Mouse (Mus musculus) embryonic stem cell, embryonic (primary cell): ENCODE data around the gene Adcy4.

Experiments
- CTCF ChIA-PET, 4 experiments: fragments of 300-600 bp in 2 of 4; fragments of 350-600 bp in 2 of 4; sonication (Branson Sonifier 250); formaldehyde crosslinking; loops; one replicate each; lab custom pipeline; 2022; ENCODE audit warnings: inconsistent platforms in 2 of 4; lab: Charles Lee
- POLR2A ChIA-PET, 4 experiments: fragments of 300-600 bp in 2 of 4; fragments of 350-600 bp in 2 of 4; sonication (Branson Sonifier 250); formaldehyde crosslinking; loops; one replicate each; lab custom pipeline; 2022; ENCODE audit warnings: antibody characterized with exemption in 4 of 4, inconsistent platforms in 1 of 4; lab: Charles Lee

Gene Adcy4

GRCm38 (mm10) chr14:55783958-55784235, at the start of gene Adcy4:
Adcy4 (minus strand) TSS chr14:55784095.
- POLR2A ChIA-PET: interaction anchor here in 2 of 4 experiments (0.6 to 1.8 kb wide), 6 partner anchors 52 to 690 kb away, joined by 3 to 5 read pairs (median 3); partner anchors contain the start of genes A730061H03Rik (in 1 of the 2), Rabggta (in 1 of the 2) and Thtpa (in 1 of the 2)
- CTCF ChIA-PET: interaction anchor here in 3 of 4 experiments (0.8 to 1.9 kb wide), 12 partner anchors 13 to 287 kb away, joined by 3 to 5 read pairs (median 3); partner anchors contain the start of genes A730061H03Rik (in 1 of the 3), Gmpr2 (in 1 of the 3), Nedd8 (in 1 of the 3) and Nynrin (in 1 of the 3)

DNA sequence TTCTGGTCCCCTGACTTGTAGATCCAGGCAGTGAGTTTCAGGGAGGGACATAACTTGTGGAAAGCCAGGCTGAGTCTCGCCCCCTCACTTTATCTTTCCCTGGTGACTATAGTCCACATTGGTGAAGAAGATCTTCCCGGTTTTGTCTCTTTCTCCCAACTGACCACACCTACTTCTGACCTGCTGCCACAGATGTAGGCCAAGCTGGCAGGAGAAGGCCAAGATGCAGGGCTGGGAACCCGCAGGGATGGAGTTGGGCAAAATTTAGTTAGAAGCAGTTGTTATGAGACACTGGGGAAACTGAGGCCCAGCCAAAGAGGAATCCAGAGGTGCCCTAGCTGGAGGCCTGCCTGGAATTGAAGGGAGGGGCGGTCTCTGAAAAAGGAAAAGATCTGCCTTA, 49.2 kb upstream of the Adcy4 start:
- POLR2A ChIA-PET: interaction anchor here (0.6 to 10.5 kb wide), 13 partner anchors 8 to 67 kb away, joined by 3 to 358 read pairs (median 9); partner anchors contain the start of genes Nfatc4 (in 2 of the 4), Nynrin (in 2 of the 4), Khnyn (in 1 of the 4) and Sdr39u1 (in 1 of the 4)
- CTCF ChIA-PET: interaction anchor here in 2 of 4 experiments (0.6 to 1.6 kb wide), 3 partner anchors 8 to 41 kb away, joined by 4 read pairs; no protein-coding TSS in a partner anchor

GRCm38 (mm10) chr14:55830331-55830730, 46.4 kb upstream of the Adcy4 start:
- ChIA-PET POLR2A (interaction anchor here (0.6 to 19.1 kb wide), 24 partner anchors 7 to 1597 kb away, joined by 3 to 686 read pairs (median 9); partner anchors contain the start of genes Nynrin (in 3 of the 4) and Ripk3 (in 1 of the 4)), CTCF (interaction anchor here (0.7 to 3.9 kb wide), 13 partner anchors 8 to 129 kb away, joined by 3 to 24 read pairs (median 5); partner anchors contain the start of gene Ripk3 (in 1 of the 4))

DNA sequence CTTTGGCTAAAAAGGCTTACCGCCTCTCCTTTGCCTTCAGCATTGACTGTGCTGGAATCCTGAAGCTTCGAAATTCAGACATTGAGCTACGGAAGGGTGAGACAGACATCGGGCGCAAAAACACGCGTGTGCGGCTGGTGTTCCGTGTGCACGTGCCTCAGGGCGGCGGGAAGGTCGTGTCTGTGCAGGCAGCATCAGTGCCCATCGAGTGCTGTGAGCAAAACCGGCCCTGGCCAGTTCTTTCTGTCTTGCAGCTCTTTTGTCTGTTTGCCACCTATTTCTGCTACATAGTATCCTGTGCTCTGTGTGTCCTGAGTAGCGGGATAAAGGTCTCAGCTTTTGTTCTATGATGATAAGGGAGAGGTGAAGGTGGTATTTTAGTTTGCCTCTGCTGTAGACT, 46.0 kb upstream of the Adcy4 start:
- POLR2A ChIA-PET: interaction anchor here (0.7 to 19.1 kb wide), 25 partner anchors 8 to 178 kb away, joined by 3 to 686 read pairs (median 8); partner anchors contain the start of genes Nynrin (in 3 of the 4) and Khnyn (in 1 of the 4)
- CTCF ChIA-PET: interaction anchor here (0.6 to 3.9 kb wide), 17 partner anchors 9 to 176 kb away, joined by 3 to 24 read pairs (median 3); partner anchors contain the start of genes Ripk3 (in 1 of the 4) and Tinf2 (in 1 of the 4)

- ChIA-PET CTCF (interaction anchor here (0.5 to 3.9 kb wide), 9 partner anchors 9 to 127 kb away, joined by 3 to 24 read pairs (median 4); no protein-coding TSS in a partner anchor), POLR2A (interaction anchor here (0.6 to 19.1 kb wide), 19 partner anchors 8 to 126 kb away, joined by 3 to 686 read pairs (median 8); partner anchors contain the start of genes Nynrin (in 2 of the 4) and Khnyn (in 1 of the 4))
Observed at GRCm38 (mm10) chr14:55828716-55829263, 44.9 kb upstream of the Adcy4 start.

- POLR2A ChIA-PET: interaction anchor here (0.6 to 19.1 kb wide), 28 partner anchors 8 to 155 kb away, joined by 3 to 686 read pairs (median 5); partner anchors contain the start of genes Nynrin (in 3 of the 4), Gmpr2 (in 1 of the 4), Ltb4r2 (in 1 of the 4) and Nedd8 (in 1 of the 4)
- CTCF ChIA-PET: interaction anchor here (0.6 to 6.8 kb wide), 15 partner anchors 11 to 376 kb away, joined by 3 to 55 read pairs (median 3); partner anchors contain the start of gene Nynrin (in 1 of the 4)
Observed at GRCm38 (mm10) chr14:55826551-55827340, 42.9 kb upstream of the Adcy4 start.

DNA sequence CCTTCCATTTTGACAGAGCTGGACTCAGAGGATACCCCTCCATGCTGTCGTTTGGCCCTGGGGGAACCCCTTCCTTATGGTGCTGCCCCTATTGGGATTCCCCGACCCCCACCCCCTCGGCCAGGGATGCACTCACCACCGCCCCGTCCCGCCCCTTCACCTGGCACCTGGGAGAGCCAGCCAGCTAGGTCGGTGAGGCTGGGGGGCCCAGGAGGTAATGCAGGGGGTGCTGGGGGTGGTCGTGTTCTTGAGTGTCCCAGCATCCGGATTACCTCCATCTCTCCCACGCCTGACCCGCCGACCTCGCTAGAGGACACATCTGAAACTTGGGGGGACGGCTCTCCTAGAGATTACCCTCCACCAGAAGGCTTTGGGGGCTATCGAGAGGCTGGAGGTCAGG, 42.2 kb upstream of the Adcy4 start:
- CTCF ChIA-PET: interaction anchor here in 3 of 4 experiments (0.6 to 6.8 kb wide), 10 partner anchors 12 to 93 kb away, joined by 3 to 55 read pairs (median 4); partner anchors contain the start of gene Nynrin (in 1 of the 3)

GRCm38 (mm10) chr14:55825216-55826051, 41.5 kb upstream of the Adcy4 start:
- POLR2A ChIA-PET: interaction anchor here (0.7 to 19.1 kb wide), 27 partner anchors 9 to 234 kb away, joined by 3 to 686 read pairs (median 6); partner anchors contain the start of genes Nynrin (in 3 of the 4), Gmpr2 (in 2 of the 4), Nedd8 (in 2 of the 4) and Khnyn (in 1 of the 4)
- CTCF ChIA-PET: interaction anchor here (0.5 to 6.8 kb wide), 14 partner anchors 8 to 1040 kb away, joined by 3 to 55 read pairs (median 4); partner anchors contain the start of gene Nynrin (in 1 of the 4)

More for the DNA sequence above, 42.2 kb upstream of the Adcy4 start:
- POLR2A ChIA-PET: interaction anchor here (0.7 to 19.1 kb wide), 24 partner anchors 8 to 235 kb away, joined by 3 to 686 read pairs (median 6); partner anchors contain the start of genes Nynrin (in 3 of the 4), Ltb4r2 (in 1 of the 4), Psme2 (in 1 of the 4) and Rabggta (in 1 of the 4)

- CTCF ChIA-PET: interaction anchor here in 3 of 4 experiments (0.6 to 6.8 kb wide), 16 partner anchors 9 to 234 kb away, joined by 3 to 55 read pairs (median 4); partner anchors contain the start of genes Nynrin (in 1 of the 3), Psme2 (in 1 of the 3) and Rnf31 (in 1 of the 3)
- POLR2A ChIA-PET: interaction anchor here (0.6 to 19.1 kb wide), 26 partner anchors 9 to 233 kb away, joined by 3 to 686 read pairs (median 5); partner anchors contain the start of genes Gmpr2 (in 2 of the 4), Khnyn (in 2 of the 4), Nedd8 (in 2 of the 4) and Nynrin (in 2 of the 4)
Observed at GRCm38 (mm10) chr14:55824481-55825215, 40.8 kb upstream of the Adcy4 start.

- POLR2A ChIA-PET: interaction anchor here (0.6 to 19.1 kb wide), 35 partner anchors 9 to 268 kb away, joined by 3 to 686 read pairs (median 4); partner anchors contain the start of genes Nynrin (in 2 of the 4), Sdr39u1 (in 2 of the 4), A730061H03Rik (in 1 of the 4) and Dcaf11 (in 1 of the 4)
- CTCF ChIA-PET: interaction anchor here (0.6 to 6.8 kb wide), 27 partner anchors 11 to 267 kb away, joined by 3 to 55 read pairs (median 4); partner anchors contain the start of genes Nynrin (in 2 of the 4), Psme2 (in 1 of the 4) and Rnf31 (in 1 of the 4)
Observed at GRCm38 (mm10) chr14:55824001-55824480, 40.1 kb upstream of the Adcy4 start.

DNA sequence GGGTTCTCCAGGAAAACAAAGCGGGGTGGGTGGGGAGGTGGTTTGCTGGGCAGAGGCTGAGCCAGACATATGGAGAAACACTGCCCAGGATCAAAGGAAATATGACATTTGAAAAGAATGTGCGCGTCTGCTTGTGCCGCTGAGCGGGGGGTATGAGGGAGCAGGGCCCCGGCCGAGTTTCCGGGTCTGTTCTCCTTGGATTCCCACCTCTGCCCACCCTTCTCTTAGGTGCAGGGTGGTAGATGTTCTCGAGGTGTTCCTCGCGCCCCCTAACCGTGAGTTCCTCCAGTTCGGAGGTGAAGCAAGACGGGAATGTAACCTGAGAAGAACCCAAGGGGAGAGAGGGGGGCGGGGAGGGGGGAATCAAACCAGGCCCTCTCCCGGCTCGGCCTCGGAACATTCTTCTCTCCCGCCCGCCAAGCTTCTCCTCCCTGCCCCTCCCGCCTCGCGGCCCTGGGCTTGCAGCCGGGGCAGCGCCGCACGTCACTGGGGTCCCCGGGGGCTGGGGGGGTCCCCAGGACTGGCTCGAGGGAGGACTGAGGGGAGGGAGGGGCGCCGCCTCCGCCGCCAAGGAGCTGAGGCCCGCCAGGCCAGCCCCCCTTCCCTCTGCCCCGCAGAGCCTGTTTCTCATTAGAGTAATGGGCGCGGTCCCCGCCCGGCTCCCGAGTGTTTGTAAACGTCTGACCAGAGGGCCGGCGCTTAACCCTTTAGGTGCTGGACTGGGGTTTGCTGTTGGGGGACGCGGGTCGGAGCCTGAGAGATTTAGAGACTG, 39.3 kb upstream of the Adcy4 start, which contains the start of gene Nfatc4:
Gene Nfatc4, plus strand, starts transcription at position 154 of the 772 bp plus-strand sequence.
- CTCF ChIA-PET: interaction anchor here (0.5 to 6.8 kb wide), 31 partner anchors 12 to 385 kb away, joined by 3 to 55 read pairs (median 4); partner anchors contain the start of genes Nynrin (in 3 of the 4), Psme2 (in 1 of the 4) and Rnf31 (in 1 of the 4)
- POLR2A ChIA-PET: interaction anchor here (0.6 to 19.1 kb wide), 34 partner anchors 8 to 308 kb away, joined by 3 to 686 read pairs (median 4); partner anchors contain the start of genes Nynrin (in 2 of the 4), Sdr39u1 (in 2 of the 4), A730061H03Rik (in 1 of the 4) and Dcaf11 (in 1 of the 4)

DNA sequence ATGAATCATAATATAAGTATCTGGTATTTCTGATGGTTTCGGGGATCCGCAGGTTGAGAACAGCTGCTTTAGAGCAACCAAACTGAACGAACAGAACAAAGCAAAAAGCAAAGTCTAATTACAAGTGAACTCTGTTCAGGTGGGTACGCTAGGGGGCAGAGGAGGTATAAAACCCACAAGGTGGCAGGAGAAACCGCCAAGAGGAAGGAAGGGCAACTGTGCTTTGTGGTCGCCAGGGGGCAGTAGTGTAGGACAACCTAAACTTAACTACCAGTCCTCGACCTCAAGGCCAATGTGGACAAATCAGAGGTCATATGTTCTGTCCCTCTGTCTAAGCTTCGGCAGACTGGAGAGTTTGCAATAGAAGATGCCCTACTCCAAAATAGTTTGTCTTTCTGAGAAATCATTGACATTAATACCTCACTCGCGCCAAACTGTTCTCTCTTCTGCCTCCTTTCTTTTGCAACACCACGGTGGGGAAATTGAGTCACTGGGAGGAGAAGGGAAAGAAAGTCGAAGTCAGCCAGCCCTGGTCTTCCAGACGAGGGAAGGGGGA, 38.6 kb upstream of the Adcy4 start:
- ChIA-PET CTCF (interaction anchor here (0.5 to 6.8 kb wide), 19 partner anchors 12 to 930 kb away, joined by 3 to 55 read pairs (median 4); partner anchors contain the start of gene Nynrin (in 1 of the 4)), POLR2A (interaction anchor here in 3 of 4 experiments (0.7 to 19.1 kb wide), 19 partner anchors 7 to 308 kb away, joined by 3 to 686 read pairs (median 8); partner anchors contain the start of genes Nynrin (in 2 of the 3), A730061H03Rik (in 1 of the 3), Dcaf11 (in 1 of the 3) and Ripk3 (in 1 of the 3))

DNA sequence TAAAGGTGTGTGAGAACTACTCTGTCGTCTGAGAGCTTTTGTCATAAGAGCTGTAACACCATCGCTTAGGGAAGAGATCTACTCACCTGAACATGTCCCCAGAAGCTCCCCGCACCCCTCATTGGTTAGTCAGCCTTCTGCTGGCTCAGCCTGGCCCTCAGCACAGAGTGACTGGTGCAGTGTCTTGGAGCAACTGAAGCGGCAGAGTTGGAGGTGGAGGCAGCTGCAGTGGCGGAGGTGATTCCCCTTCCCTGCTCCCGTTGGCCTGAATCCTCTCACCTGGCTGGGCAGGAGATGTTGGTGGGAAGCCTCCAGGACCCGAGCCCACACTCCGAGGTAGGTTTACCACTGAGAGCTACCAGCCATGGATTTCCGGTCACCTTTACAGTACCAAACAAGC, 36.7 kb upstream of the Adcy4 start:
- POLR2A ChIA-PET: interaction anchor here in 3 of 4 experiments (0.6 to 19.1 kb wide), 35 partner anchors 9 to 342 kb away, joined by 3 to 686 read pairs (median 4); partner anchors contain the start of genes Nynrin (in 2 of the 3), Sdr39u1 (in 2 of the 3), Tm9sf1 (in 2 of the 3) and A730061H03Rik (in 1 of the 3)
- CTCF ChIA-PET: interaction anchor here (0.5 to 6.8 kb wide), 22 partner anchors 9 to 764 kb away, joined by 3 to 55 read pairs (median 4); partner anchors contain the start of genes A730061H03Rik (in 1 of the 4) and Ripk3 (in 1 of the 4)
